Mouse (Mus musculus) central nervous system, embryonic 14 days (tissue): ENCODE results near the gene Smoc2. TPM values are rescaled to one million over a fixed set of nuclear protein-coding genes. Genes with fewer than 3 reads are reported as not detected.

Experiments
- polyA plus RNA-seq: library from polyadenylated mRNA; depleted of rRNA; stranded (reverse); fragments of >200 nt; gene quantifications from 2 replicates; pipeline ENCODE4 v1.2.3, GENCODE M21; 2012; rRNA removed

Smoc2 gene
- 6.4 and 54.6 TPM in 2 replicates for polyA plus RNA-seq

GRCm38 (mm10) chr17:14279177-14279965, at the start of gene Smoc2:
Smoc2 (plus strand) TSS chr17:14279506.

Other genes starting within 250 kb of the Smoc2 start
- not detected in 2 replicates for gene Gm7358, start 220.0 kb upstream of the Smoc2 start, polyA plus RNA-seq
- gene Dact2, start 75.2 kb upstream of the Smoc2 start, polyA plus RNA-seq, result 1.9 and 2.1 TPM in 2 replicates